Mouse (Mus musculus): Measurements from ENCODE around the gene Slc25a36. TPM values are rescaled to one million over a fixed set of nuclear protein-coding genes. Genes with fewer than 3 reads are reported as not detected.
A peak's percentile ranks its signal among the peaks of the same experiment; 100 is the strongest.

The Slc25a36 gene
- total RNA-seq (2022): 10 to 100 TPM; 20.0 to 43.6 (median 25.2) TPM

DNA sequence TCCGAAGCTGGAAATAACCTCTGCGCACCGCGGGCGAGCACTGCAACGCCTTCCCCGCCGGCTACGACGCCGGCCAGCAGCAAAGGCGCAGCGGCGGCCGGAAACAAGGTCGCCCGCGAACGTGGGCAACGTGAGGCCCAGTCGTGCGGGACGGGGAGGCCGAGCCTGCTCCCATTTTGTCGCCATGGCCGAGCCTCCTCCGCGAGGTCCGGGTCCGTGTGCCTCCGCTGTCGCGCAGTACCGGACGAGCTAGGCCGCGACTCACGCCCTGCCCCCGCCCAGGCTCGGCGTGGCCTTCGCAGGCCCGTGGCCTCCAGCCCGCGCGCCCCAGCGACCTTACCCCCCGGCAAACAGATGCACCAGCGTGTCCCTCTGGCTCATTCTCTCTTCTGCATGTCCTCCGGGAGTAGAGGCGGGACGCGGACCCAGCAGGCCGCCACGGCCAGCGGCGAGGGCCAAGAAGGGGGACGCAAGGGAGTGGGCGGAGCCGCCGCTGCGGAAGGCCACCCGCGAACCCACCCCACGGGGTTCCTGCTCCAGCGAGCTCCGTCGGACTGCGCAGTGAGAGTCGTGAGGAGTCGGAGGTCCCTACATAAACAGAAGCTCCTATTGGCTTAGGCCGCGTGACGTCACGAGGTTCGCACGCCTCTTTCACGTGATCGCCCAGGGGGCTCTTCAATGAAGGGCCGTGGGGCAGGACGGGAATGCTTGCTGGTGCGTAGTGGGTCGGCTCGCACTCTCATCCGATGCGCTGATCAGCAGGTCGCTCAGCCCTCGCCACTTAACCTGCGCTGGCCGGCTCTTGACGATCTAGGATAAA lies at the start of gene Slc25a36:
Gene Slc25a36 (minus strand): TSS at position 587 of the 820 bp plus-strand sequence.
- DNase-seq (ENCODE audit: low spot score in 2 of 2): peak; percentile 94 to 95

DNA sequence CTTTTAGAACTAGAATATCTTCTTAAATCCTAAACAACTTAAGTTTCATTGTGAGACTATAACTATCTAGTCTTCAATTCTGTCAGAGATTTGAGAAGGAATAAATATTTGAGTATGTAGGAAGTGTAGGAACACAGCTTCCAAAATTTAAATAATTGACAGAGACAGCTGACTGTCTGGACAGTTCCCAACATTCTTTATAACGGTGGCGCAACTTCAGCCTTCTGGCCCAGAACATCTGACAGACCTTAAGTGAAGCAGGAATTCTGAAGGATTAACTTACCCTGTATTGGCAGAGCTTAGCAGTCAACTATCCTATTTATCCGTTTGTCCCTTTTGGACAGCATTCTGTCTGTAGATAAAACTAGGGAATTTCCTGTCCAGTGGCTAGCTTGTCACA lies 47.5 kb upstream of the Slc25a36 start:
- DNase-seq (ENCODE audit: low spot score in 2 of 2): peak in 1 of 2 experiments; percentile 27

DNA sequence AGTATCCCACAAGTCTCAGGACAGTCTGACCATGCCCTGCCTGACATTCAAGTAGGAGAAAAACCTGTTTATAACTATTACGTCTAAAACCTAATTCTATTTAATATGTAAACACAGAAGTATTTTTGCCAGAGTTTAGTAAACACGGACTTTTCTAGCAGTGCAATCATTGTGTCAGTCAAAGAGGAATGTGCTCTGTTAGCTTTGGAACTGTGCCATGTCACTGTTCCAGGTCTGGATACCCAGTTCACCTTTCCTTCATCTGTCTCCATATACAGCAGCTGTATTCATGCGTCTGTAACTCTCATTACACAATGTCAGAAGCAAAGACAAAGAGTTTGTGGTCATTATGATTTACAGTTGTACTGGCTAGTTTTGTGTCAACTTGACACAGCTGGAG lies 45.0 kb upstream of the Slc25a36 start:
- no peak for DNase-seq (ENCODE audit: low spot score in 2 of 2)

DNA sequence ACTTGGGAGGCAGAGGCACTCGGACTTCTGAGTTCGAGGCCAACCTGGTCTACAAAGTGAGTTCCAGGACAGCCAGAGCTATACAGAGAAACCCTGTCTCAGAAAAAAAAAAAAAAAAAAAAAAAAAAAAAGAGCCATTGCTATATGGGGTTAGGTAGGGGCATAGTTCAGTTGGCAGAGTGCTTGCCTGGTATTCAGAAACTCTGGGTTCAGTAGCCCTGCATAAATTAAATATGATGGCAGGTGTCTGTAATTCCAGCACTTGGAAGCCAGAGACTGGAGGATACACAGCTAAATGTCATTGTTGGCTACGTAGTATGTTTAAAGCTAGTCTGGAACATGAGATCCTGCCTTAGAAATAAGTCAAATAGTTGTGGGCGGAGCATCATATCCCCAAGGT lies 44.0 kb upstream of the Slc25a36 start:
- DNase-seq (ENCODE audit: low spot score in 2 of 2): no peak

DNA sequence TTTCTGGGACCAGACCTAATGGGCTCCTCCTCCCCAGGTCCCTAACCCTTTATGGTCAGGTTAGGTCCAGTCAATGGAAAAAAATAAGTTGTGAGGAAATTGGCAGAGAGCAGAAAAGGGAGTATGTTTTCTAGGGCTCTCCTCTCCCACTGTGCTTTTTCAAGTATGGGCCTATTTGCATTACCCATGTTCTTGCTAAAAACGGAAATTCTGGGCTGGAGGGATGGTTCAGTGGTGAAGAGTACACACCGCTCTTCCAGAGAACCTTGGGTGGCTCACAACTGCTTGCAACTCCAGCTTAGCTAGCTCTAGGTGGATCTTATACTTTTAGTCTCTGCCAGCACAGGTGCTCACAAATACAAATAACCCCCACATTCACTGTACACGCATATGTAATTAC lies 42.0 kb upstream of the Slc25a36 start:
- DNase-seq (ENCODE audit: low spot score in 2 of 2): no peak

DNA sequence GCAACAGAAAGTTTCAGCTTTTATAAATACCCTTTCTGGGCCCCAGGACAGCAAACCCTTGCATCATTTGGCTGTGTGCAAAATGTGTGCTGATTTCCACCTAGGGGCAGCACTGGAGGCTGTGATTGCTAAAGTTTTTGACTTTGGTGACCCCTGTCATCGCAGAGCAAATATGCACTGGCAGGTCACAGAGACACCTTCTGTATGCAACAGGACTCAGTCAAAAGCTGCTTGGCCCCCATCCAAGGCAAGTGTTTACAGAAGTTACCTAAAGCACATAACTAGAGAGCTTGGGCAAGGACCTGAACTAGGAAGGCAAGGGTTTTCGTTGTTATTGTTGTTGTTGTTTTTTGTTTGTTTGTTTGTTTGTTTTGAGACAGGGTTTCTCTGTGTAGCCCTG lies 36.3 kb upstream of the Slc25a36 start:
- no peak for DNase-seq (ENCODE audit: low spot score in 2 of 2)

DNA sequence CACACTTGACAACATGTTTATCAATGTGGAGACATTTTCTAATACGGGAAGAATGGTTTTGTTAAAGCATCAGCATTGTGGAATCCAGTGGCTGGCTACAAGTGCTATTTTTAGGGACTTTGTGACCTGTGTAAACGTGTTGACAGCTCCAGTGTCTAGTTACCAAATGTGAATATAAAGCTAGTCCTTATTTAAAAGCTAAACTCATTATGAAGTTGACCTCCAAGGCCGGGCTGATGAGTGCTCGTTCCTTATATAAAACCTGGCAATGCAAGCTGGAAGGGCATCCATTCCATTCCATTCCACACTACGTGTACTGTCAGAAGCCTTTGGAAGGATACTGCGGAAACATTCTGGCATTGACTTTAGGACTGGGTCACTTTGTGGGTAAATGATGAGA lies 34.4 kb upstream of the Slc25a36 start:
- no peak for DNase-seq (ENCODE audit: low spot score in 2 of 2)

DNA sequence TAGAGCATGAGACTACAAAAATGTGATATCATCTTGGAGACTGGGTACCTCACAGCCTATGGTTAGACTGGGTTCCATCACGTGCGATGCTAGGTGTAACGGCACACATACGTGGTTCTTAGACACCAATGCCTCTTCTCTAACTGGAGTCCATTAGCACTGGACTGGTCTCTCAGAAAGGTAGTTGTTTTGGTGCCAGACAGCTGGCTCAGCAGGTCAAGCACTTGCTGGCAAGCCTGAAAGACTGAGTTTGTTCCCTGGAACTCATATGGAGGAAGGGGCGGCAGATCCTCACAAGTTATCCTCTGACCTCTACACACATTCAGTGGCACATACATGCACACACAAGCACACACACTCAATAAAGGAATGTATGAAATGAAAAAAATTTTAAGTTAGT lies 32.5 kb upstream of the Slc25a36 start:
- DNase-seq (ENCODE audit: low spot score in 2 of 2): no peak

DNA sequence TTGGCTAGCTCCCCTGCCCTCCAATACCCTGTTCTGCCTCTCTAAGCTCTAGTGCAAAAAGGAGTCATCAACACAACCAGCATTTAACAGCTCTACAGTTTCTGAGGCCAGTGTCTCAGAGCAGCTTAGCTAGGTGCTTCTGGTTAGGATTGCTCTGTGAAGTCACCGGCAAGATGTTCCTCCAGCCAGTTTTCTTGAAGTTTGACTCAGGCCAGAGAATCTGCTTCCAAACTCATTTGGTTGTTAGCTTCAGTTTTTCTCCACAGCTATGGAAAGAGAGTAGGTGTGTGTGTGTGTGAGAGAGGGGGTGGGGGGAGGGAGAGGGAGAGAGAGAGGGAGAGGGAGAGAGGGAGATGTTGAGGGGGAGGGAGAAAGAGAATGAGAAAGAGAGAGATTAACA lies 31.6 kb upstream of the Slc25a36 start:
- DNase-seq (ENCODE audit: low spot score in 2 of 2): no peak

DNA sequence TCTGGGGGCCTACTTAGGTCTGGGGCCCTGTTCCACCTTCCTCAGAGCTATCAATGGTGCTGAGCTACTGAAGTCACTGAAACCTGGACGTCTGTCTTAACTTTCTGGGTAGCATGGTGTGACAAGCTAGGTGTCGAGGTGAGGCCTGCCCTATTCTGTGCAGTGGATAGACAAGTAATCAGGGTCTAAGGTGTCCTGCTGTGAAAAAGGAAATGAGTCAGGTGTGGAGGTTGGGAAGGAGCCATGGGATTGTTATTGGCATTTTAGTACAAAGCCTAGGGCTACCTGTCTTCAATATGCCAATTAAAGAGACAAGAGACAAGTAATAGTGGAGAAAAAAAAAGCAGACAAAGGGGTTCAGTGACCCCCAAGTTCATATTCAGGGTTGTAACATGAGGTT lies 30.8 kb upstream of the Slc25a36 start:
- DNase-seq (ENCODE audit: low spot score in 2 of 2): no peak

DNA sequence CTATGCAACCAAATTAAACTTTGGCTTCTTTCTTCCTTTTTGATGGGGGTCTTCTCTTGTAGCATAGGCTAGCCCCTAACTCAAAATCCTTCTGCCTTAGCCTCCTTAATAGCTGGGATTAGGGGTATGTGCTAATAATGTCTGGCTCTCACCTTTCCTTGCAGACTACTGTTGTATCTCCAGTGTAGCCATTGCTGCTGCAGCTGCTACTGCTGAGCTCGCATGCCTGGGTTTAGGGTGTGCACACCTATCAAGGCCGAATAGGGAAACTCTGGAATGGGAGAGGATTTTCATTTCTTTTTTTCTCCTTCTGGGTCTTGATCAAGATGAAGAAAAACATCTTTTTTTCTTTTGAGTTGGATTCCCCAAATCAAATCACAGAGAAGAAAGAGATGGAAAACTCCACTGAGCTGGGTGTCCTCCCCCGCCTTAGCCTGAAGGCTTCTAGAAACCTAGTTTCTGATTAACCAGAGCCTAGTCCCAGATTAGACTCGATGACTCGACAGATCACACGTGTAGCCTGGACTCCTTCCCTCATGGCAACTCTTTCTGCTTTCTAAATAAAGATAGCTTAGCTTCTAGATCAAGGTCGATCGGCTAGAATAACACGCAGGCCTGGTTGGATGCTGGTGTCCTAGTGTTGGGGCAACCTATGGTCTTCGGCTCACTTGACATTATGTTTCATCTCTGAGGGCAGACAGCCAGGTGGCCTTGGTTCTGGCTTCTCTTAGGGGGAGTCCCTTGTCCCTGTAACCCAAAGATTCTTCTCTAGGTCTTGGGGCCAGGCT lies 29.4 kb upstream of the Slc25a36 start:
- peak; percentile 42 to 68 for DNase-seq (ENCODE audit: low spot score in 2 of 2)

DNA sequence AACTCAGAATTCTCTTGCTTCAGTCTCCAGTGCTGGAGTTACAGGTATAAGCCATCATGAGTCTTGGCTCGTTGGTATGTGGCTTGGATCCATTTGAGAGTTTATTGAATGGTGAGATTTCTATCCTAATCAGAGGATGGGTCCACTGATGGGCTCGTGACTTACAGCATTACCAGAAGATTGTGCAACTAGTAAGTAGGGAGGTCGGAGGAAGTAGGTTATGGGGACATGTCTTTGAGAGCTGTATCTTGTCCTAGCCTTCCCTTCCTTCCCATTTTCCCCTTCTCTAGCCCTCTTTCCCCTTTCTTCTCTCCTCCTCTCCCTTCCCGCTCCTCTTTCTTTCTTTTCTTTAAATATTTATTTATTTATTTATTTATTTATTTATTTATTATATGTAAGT lies 26.7 kb upstream of the Slc25a36 start:
- no peak for DNase-seq (ENCODE audit: low spot score in 2 of 2)

DNA sequence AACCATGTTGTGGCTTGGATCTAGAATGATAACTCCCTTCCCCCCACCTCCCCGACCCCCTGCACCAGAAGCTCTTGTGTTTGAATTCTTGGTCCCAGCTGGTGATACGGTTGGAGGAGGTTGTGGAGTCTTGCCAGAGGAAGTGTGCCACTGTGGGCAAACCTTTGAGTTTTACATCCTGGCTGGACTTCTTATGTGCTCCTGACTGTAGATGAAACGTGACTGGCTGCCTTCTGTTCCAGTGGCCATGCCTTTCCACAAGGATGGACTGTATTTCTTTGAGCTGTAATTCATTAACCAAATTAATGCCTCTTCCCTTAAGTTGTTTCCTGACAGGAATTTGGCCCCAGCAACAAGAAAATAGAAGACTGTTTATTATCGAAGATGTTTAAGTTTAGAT lies 26.2 kb upstream of the Slc25a36 start:
- no peak for DNase-seq (ENCODE audit: low spot score in 2 of 2)

DNA sequence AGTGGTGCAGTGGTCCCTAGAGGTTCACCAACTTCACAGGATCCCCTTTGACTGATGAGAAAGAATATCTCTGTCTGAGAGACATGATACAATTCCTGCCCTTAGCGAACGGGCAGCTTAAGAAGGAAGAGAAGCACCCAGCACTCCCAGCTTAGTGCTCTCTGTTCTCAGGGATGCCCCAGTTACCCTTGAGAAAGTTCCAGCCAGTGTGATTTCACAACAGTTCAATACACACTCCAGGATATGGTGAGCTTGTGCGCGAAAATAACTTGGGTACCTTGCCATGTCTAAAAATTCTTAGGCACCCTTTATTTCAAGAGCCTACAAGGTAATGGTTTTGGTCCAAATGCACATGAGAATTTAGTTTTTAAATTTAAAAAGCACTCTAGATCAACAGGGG lies 24.9 kb upstream of the Slc25a36 start:
- DNase-seq (ENCODE audit: low spot score in 2 of 2): peak in 1 of 2 experiments; percentile 22

DNA sequence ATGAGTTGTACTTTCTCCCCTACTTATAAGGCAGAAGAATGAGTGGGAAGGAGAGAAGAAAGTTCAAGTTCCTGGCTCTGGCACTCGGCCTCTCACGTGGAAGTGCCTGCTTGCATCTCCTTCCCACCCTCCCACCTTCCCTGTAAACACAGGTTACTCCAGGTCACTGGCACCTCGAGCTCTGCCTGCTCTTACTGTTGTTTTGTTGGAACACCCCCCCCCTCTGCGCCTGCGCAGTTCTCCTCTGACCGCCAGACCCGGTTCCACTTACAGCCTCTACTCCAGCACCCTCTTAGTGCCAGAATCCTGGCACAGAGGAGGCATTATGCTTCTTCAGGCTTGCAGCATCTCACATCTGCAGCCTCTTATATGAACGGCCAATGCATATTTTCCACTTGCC lies 22.2 kb upstream of the Slc25a36 start:
- DNase-seq (ENCODE audit: low spot score in 2 of 2): no peak

DNA sequence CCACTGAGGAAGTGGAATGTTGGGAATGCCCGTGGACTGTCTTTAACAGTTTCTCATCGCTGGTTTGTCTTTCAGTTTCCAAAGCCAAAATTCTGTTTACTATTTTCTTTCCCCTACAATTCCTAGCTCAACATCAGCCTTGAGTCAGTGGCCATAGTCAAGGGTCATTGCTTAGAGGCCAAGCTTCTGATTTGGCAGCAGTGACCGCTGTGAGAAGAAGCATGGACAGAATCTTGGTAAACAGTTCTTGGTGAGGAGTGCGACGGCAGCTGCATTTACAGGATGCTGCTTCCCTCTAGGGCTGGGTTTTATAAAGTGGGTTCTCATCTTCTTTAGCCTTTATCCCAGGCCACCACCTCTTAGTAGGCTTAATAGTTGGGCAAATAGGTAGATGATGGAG lies 19.0 kb upstream of the Slc25a36 start:
- DNase-seq (ENCODE audit: low spot score in 2 of 2): no peak

DNA sequence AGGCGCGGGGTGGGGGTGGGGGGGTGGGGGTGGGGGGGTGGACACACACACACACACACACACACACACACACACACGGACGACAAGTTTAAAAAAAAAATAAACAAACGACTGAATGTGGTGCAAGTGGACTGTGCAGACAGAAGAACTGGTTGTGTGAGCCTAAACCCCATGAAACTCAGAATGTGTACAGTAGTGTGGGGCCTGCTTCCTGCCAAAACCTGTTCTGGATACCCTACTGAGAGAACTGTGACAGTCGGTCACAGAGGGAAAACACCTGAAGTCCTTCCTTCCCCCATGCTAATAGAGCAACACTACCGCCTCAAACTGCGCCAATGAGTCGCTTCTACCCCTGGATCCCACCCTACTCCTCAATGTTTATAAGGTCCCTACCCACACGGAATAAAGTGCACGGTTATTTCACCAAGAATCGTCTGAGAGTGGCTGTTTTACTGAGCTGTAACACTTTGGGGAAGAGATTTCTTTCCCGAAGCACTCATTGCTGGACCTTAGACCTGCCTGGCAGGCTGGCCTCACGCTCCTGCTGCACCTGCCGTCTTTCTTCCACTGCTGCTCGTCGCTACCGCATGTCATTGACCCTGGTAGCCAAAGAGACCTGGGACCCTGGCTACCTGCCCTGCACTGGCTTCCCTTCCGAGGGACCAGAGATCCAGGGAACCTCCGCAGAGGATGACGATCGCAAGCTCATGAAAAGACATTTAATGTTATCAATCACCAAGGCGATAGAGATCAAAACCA lies 13.2 kb upstream of the Slc25a36 start:
- DNase-seq (ENCODE audit: low spot score in 2 of 2): no peak

DNA sequence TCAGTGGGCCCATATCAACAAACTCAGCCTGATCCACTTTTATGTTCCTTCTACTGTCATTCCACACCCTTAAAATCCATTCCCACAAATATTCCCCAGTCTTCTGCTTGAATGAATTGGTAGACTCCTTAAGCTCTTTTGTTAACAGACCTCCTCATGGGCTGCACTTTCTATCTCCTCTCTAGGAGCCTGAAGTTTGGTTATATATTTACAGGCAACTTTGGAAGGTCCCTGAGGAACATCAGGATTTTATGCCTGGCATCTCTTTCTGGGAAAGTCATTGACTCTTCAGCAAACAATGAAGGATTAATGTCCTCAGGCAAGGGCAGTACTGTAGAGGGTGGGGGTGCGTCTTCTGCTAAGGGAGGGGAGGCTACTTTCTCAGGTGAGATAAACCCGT lies 10.5 kb upstream of the Slc25a36 start:
- DNase-seq (ENCODE audit: low spot score in 2 of 2): no peak

DNA sequence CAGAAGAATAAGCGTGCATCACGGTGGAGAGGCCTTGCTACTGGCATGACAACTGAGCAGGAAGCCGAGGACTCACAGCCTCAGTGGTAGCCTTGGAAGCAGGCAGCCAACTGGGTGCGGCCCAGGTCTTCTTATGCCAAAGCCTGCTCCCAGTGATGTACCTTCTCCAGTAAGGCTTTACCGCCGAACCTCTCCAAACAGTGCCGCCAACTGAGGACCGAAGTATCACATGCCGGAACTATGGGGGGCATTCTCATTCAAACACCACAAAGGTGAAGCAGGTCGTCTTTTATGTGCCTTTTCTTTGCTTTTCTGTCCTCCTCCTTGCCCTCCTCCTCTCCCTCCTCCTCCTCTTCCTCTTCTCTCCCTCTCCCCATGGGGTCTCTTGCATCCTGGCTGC lies 3.3 kb upstream of the Slc25a36 start:
- no peak for DNase-seq (ENCODE audit: low spot score in 2 of 2)

DNA sequence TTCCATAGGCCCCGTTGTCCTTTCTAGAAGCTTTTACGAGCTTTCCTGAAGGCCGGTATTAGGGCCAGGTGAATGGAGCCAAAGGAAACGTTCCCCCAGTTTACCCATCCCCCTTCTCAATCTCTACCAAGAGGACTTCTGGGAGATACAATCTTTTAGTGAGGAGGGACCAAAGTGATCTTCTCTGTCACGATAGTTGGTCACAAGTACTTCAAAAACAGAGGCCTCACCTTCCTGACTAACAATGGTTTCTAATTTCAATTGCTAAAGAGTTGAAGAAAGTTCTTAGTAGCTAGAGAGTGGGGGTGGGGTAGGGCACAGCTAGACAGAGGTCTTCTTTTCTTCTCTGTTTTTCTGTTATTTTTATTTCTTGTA lies 2.6 kb upstream of the Slc25a36 start:
- no peak for DNase-seq (ENCODE audit: low spot score in 2 of 2)

DNA sequence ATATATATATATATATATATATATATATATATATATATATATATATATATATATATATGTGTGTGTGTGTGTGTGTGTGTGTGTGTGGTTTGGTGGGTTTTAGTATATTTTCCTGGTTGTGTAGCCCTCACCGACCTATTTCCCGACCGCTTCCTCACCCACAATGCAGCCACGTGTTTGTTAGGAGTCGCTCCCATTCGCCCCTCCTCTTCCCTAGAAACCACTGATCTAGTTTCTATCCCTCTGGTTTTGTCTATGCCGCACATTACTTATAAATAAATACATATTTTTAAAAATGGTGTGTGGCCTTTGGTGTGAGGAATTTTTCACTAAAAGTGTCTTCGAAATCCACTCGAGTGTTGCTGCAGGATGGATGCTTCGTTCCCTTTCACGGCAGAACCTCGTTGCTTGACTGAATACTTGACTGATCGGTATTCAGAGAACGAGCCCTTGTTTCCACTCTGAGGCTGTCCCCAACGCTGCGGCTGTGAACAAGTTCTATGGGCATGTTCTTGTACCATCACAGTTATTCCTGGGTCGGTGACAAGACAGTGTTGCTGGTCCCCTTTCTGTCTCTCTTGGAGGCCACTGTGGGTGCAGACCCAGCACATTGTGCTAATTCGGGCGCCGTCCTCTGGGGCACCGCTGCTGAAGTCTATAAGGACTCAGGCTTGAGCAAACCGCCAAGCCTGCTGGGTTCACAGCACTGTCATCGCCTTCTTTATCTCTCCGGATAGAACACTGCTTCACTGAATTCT lies 2.0 kb upstream of the Slc25a36 start:
- DNase-seq (ENCODE audit: low spot score in 2 of 2): no peak
